Mouse (Mus musculus) heart, adult 11 months (tissue): Measurements from ENCODE around the gene Gm5134.
A peak's percentile ranks its signal among the peaks of the same experiment; 100 is the strongest.

ENCODE experiments used
- DNase-seq: peaks from one replicate; pipeline ENCODE4 v3.0.0; 2022

Gm5134 gene

GRCm38 (mm10) chr10:75954381-75954811, at the start of gene Gm5134:
Gene Gm5134 (plus strand): TSS chr10:75954514.
- DNase-seq = no peak

- no peak for DNase-seq
Observed at GRCm38 (mm10) chr10:75906882-75907281, 47.4 kb upstream of the Gm5134 start.

GRCm38 (mm10) chr10:75910698-75911097, 43.6 kb upstream of the Gm5134 start:
- peak; percentile 92 for DNase-seq

GRCm38 (mm10) chr10:75913013-75913589, 41.2 kb upstream of the Gm5134 start:
- no peak for DNase-seq

GRCm38 (mm10) chr10:75915557-75915956, 38.8 kb upstream of the Gm5134 start:
- no peak for DNase-seq

GRCm38 (mm10) chr10:75916840-75917239, 37.5 kb upstream of the Gm5134 start:
- no peak for DNase-seq

GRCm38 (mm10) chr10:75919026-75919425, 35.3 kb upstream of the Gm5134 start:
- no peak for DNase-seq

GRCm38 (mm10) chr10:75921026-75921725, 33.1 kb upstream of the Gm5134 start, which contains the start of gene Smarcb1:
Gene Smarcb1 (minus strand): TSS chr10:75921617.
- DNase-seq = peak; percentile 100

- DNase-seq = no peak
Observed at GRCm38 (mm10) chr10:75921726-75922560, 32.4 kb upstream of the Gm5134 start.

- no peak for DNase-seq
Observed at GRCm38 (mm10) chr10:75924324-75924723, 30.0 kb upstream of the Gm5134 start.

GRCm38 (mm10) chr10:75926396-75926795, 27.9 kb upstream of the Gm5134 start:
- no peak for DNase-seq

GRCm38 (mm10) chr10:75930304-75930703, 24.0 kb upstream of the Gm5134 start:
- peak; percentile 90 for DNase-seq

GRCm38 (mm10) chr10:75931311-75931710, 23.0 kb upstream of the Gm5134 start:
- peak; percentile 92 for DNase-seq

GRCm38 (mm10) chr10:75932081-75932678, 22.1 kb upstream of the Gm5134 start:
- peak; percentile 96 for DNase-seq

GRCm38 (mm10) chr10:75932891-75933290, 21.4 kb upstream of the Gm5134 start, which contains the start of gene Chchd10:
Gene Chchd10 (plus strand): TSS chr10:75933130.
- DNase-seq = peak; percentile 86

GRCm38 (mm10) chr10:75934991-75935390, 19.3 kb upstream of the Gm5134 start:
- no peak for DNase-seq

- peak; percentile 98 for DNase-seq
Observed at GRCm38 (mm10) chr10:75935680-75936541, 18.4 kb upstream of the Gm5134 start, which contains the start of gene Mmp11. Gene Mmp11 (minus strand): TSS chr10:75936496.

GRCm38 (mm10) chr10:75936909-75937667, 17.2 kb upstream of the Gm5134 start:
- peak; percentile 93 for DNase-seq

- DNase-seq = peak; percentile 93
Observed at GRCm38 (mm10) chr10:75937851-75938643, 16.3 kb upstream of the Gm5134 start.
